14 mouse cellular contexts compared by ENCODE assay signal in the genomic region with DNA sequence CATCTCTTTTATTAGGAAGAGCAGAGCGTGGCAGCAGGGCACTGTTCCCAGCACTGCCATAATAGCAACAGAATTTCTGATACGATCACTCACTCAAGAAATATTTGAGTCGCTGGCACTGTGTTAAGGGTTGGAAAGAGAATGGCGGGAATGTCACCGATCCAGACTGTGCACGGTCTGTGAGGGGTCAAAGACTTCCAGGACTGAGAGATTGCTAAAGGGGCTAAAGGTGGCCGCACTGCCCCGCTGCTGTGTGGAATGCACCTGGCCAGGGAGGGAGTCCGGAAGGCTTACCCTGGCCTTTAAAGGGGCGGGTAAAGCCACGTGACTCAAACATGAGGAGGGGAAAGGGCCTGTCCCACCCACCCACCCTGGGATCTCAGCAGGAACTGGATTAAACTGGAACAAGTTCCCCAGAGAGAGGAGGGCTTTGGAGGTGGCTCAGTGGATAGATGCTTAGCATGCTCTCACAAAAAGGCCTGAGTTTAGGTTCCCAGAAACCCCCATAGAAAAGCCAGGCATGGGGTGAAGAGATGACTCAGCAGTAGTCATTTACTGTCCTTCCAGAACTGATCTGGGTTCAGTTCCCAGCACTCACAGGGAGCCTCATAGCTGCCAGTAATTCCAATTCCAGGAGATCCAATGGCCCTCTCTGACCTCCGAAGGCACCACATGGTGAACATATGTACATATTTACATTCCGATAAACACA. TPM values are rescaled to one million over a fixed set of nuclear protein-coding genes. Genes with fewer than 3 reads are reported as not detected.
DNase-seq lines count a peak whose midpoint lies in the region; ATAC-seq and TF ChIP-seq lines count a peak whose summit lies in the region.
"Had no signal": no experiment of that assay in that cellular context is flagged by ENCODE, and none has a peak within 500 bp of the region (broad histone marks: within the 10 kb centered on the region; RNA-seq: fewer than 3 reads in every experiment).

No protein-coding gene starts in this region.

- DNase-seq in heart, adult 9 months (ENCODE audit: low spot score in 2 of 2): no peak
- peak; percentile 40 for DNase-seq in urinary bladder, postnatal 25 days (ENCODE audit: low spot score)
- no peak for DNase-seq in urinary bladder, adult 18-20 months (ENCODE audit: low spot score in 2 of 2)
- DNase-seq in limb, embryonic 10.5 days (ENCODE audit: low spot score): peak; percentile 42
- DNase-seq in layer of hippocampus, adult 8-10 months (ENCODE audit: low spot score in 2 of 2): no peak
- DNase-seq in thymus, adult 2 months: no peak
- DNase-seq: cerebellum, postnatal 36 days; gastrocnemius, postnatal 14 days; thymus, postnatal 14 days had no signal

- no peak for TF ChIP-seq CTCF in thymus, adult 2 months (IDR thresholded peaks at IDR 0.05; ENCODE audit: borderline replicate concordance, control insufficient read depth, extremely low read depth, insufficient read depth, low read length, poor library complexity)

- H3K9me3 ChIP-seq in heart, embryonic 13.5 days: no peaks in the 10 kb centered on the region
- no peaks in the 10 kb centered on the region for H3K9me3 ChIP-seq in limb, embryonic 10.5 days (replicated peaks)

- peak overlapping the region; percentile 38; the same call in 1 of the 2 replicates for H3K4me2 ChIP-seq in heart, embryonic 13.5 days

- H3K36me3 ChIP-seq in heart, embryonic 13.5 days: no peaks in the 10 kb centered on the region
- H3K36me3 ChIP-seq in limb, embryonic 10.5 days: no peaks in the 10 kb centered on the region
- H3K36me3 ChIP-seq in thymus, adult 2 months (ENCODE audit: control insufficient read depth, insufficient read depth, low read length): no peaks in the 10 kb centered on the region

- H3K4me1 ChIP-seq in heart, embryonic 13.5 days: peaks cover 29% of the 10 kb centered on the region
- peaks cover 28% of the 10 kb centered on the region for H3K4me1 ChIP-seq in limb, embryonic 10.5 days
- no peaks in the 10 kb centered on the region for H3K4me1 ChIP-seq in thymus, adult 2 months (replicated peaks; ENCODE audit: control insufficient read depth, insufficient read depth, low read length)

- H3K9ac ChIP-seq in heart, embryonic 13.5 days: peak overlapping the region; percentile 54; the same call in 1 of the 2 replicates

- H3K4me3 ChIP-seq in heart, embryonic 13.5 days: no peak overlapping the region
- H3K4me3 ChIP-seq in limb, embryonic 10.5 days: no peak overlapping the region
- no peak overlapping the region for H3K4me3 ChIP-seq in thymus, adult 2 months (ENCODE audit: control insufficient read depth, insufficient read depth, low read length)
- H3K4me3 ChIP-seq: left cerebral cortex, adult 2 months had no signal

- no peaks in the 10 kb centered on the region for H3K27me3 ChIP-seq in heart, embryonic 13.5 days (replicated peaks)
- no peaks in the 10 kb centered on the region for H3K27me3 ChIP-seq in limb, embryonic 10.5 days (ENCODE audit: low read depth, poor library complexity, severe bottlenecking)
- no peaks in the 10 kb centered on the region for H3K27me3 ChIP-seq in thymus, adult 2 months (ENCODE audit: control insufficient read depth, insufficient read depth, low read length)

- no peak for TF ChIP-seq POLR2A in thymus, adult 2 months (IDR thresholded peaks at IDR 0.05; ENCODE audit: control insufficient read depth, extremely low read depth, insufficient read depth, low read length, poor library complexity)

- H3K27ac ChIP-seq in heart, embryonic 13.5 days (replicated peaks): peak overlapping the region; percentile 42
- H3K27ac ChIP-seq in limb, embryonic 10.5 days: peak overlapping the region; percentile 42; the same call in 1 of the 2 replicates
- no peak overlapping the region for H3K27ac ChIP-seq in thymus, adult 2 months (ENCODE audit: control insufficient read depth, insufficient read depth, low read length)
- H3K27ac ChIP-seq: left cerebral cortex, adult 2 months; macrophage had no signal

- WGBS in heart, embryonic 13.5 days: 22% methylated on average over 13 of the region's 13 CpGs
- WGBS in limb, embryonic 10.5 days: 28% methylated on average over 13 of the region's 13 CpGs
- 76% methylated on average over 13 of the region's 13 CpGs for WGBS in thymus, adult 2 months

- no peak for ATAC-seq in heart, embryonic 13.5 days (ENCODE audit: extremely low read depth, insufficient number of reproducible peaks, low FRiP score, low TSS enrichment)
- ATAC-seq in erythroid progenitor cell, adult 5-6 weeks (replicated peaks; ENCODE audit: low FRiP score, poor library complexity, severe bottlenecking): no peak
- ATAC-seq: activated CD4-positive, CD25-positive, alpha-beta regulatory T cell, adult 4 months had no signal

RNA-seq across cellular contexts. Expression of gene Pard6b, which starts 22.2 kb away (rescaled TPM):
- polyA plus RNA-seq in heart, embryonic 13.5 days (2015; fragmentation: Nextera tagmentation; extraction: Ambion mirVana): 7.3 and 7.8 TPM in 2 replicates
- polyA plus RNA-seq in limb, embryonic 10.5 days (2016; fragmentation: Nextera tagmentation; extraction: Ambion mirVana): 4.5 and 6.0 TPM in 2 replicates
- 1 to 10 TPM; 3.4 to 4.5 (median 4.1) TPM for total RNA-seq in layer of hippocampus, adult 8-10 months (2022)
- not detected in 2 replicates for total RNA-seq in erythroid progenitor cell, adult 5-6 weeks (2015; ENCODE audit: low replicate concordance)
- 0.13 TPM in 1 of 2 replicates, not detected in the other for total RNA-seq in erythroid progenitor cell, adult 5-6 weeks (2017; ENCODE audit: low replicate concordance)
- 3.4 and 4.2 TPM in 2 replicates for polyA plus RNA-seq in thymus, adult 2 months (2012; rRNA removed)
- polyA plus RNA-seq: macrophage had no signal

RNA-seq across cellular contexts. Expression of gene Ripor3, which starts 48.2 kb away (rescaled TPM):
- 0.67 and 1.2 TPM in 2 replicates for polyA plus RNA-seq in heart, embryonic 13.5 days (2015; fragmentation: Nextera tagmentation; extraction: Ambion mirVana)
- polyA plus RNA-seq in limb, embryonic 10.5 days (2016; fragmentation: Nextera tagmentation; extraction: Ambion mirVana): 0.44 and 0.49 TPM in 2 replicates
- under 1 TPM; 0.14 to 0.18 (median 0.17) TPM for total RNA-seq in layer of hippocampus, adult 8-10 months (2022)
- total RNA-seq in erythroid progenitor cell, adult 5-6 weeks (2015; ENCODE audit: low replicate concordance): not detected in 2 replicates
- total RNA-seq in erythroid progenitor cell, adult 5-6 weeks (2017; ENCODE audit: low replicate concordance): 0.45 TPM in 1 of 2 replicates, not detected in the other
- polyA plus RNA-seq in thymus, adult 2 months (2012; rRNA removed): 1.4 and 1.5 TPM in 2 replicates
- polyA plus RNA-seq: macrophage had no signal

Comparison
In these comparisons a context has a peak if more than half of its experiments do, and no peak if none do; other contexts are left out.
1. DNase-seq: peak in urinary bladder, postnatal 25 days (single experiment) and limb, embryonic 10.5 days (single experiment); none in heart, adult 9 months (0 of 2), urinary bladder, adult 18-20 months (0 of 2), layer of hippocampus, adult 8-10 months (0 of 2) and thymus, adult 2 months (single experiment).